Mouse (Mus musculus) lung, postnatal 4 days (tissue): ENCODE results near the gene Ctnna2.

Experiments
- DNase-seq, 2 experiments: peaks; one replicate each; pipeline ENCODE4 v3.0.0; 2021

The Ctnna2 gene

GRCm38 (mm10) chr6:77578612-77579011 lies 400.9 kb downstream of the Ctnna2 start:
- DNase-seq: no peak

- DNase-seq: no peak
Observed at GRCm38 (mm10) chr6:77577585-77577984, 401.9 kb downstream of the Ctnna2 start.

GRCm38 (mm10) chr6:77572614-77573013 lies 406.9 kb downstream of the Ctnna2 start:
- DNase-seq: no peak

- no peak for DNase-seq
Observed at GRCm38 (mm10) chr6:77569851-77570250, 409.6 kb downstream of the Ctnna2 start.

- DNase-seq: no peak
Observed at GRCm38 (mm10) chr6:77556181-77556580, 423.3 kb downstream of the Ctnna2 start.

GRCm38 (mm10) chr6:77537055-77537807 lies 442.3 kb downstream of the Ctnna2 start:
- no peak for DNase-seq

- no peak for DNase-seq
Observed at GRCm38 (mm10) chr6:77527636-77528035, 451.9 kb downstream of the Ctnna2 start.

- no peak for DNase-seq
Observed at GRCm38 (mm10) chr6:77521836-77522235, 457.7 kb downstream of the Ctnna2 start.

GRCm38 (mm10) chr6:77516515-77516914 lies 463.0 kb downstream of the Ctnna2 start:
- DNase-seq: no peak

GRCm38 (mm10) chr6:77511805-77512204 lies 467.7 kb downstream of the Ctnna2 start:
- no peak for DNase-seq

GRCm38 (mm10) chr6:77491721-77492120 lies 487.8 kb downstream of the Ctnna2 start:
- no peak for DNase-seq

GRCm38 (mm10) chr6:77486658-77487057 lies 492.8 kb downstream of the Ctnna2 start:
- no peak for DNase-seq

- DNase-seq: no peak
Observed at GRCm38 (mm10) chr6:77482081-77482480, 497.4 kb downstream of the Ctnna2 start.

GRCm38 (mm10) chr6:77475354-77475753 lies 504.1 kb downstream of the Ctnna2 start:
- peak; percentile 4 to 27 for DNase-seq

- no peak for DNase-seq
Observed at GRCm38 (mm10) chr6:77473256-77473655, 506.2 kb downstream of the Ctnna2 start.

GRCm38 (mm10) chr6:77468058-77468457 lies 511.4 kb downstream of the Ctnna2 start:
- no peak for DNase-seq

GRCm38 (mm10) chr6:77462737-77463136 lies 516.8 kb downstream of the Ctnna2 start:
- no peak for DNase-seq

- DNase-seq: no peak
Observed at GRCm38 (mm10) chr6:77457919-77458318, 521.6 kb downstream of the Ctnna2 start.

GRCm38 (mm10) chr6:77446861-77447260 lies 532.6 kb downstream of the Ctnna2 start:
- no peak for DNase-seq

GRCm38 (mm10) chr6:77443906-77444305 lies 535.6 kb downstream of the Ctnna2 start:
- no peak for DNase-seq

- no peak for DNase-seq
Observed at GRCm38 (mm10) chr6:77441051-77441450, 538.4 kb downstream of the Ctnna2 start.

GRCm38 (mm10) chr6:77430381-77430780 lies 549.1 kb downstream of the Ctnna2 start:
- peak in 1 of 2 experiments; percentile 20 for DNase-seq

- DNase-seq: no peak
Observed at GRCm38 (mm10) chr6:77425746-77426145, 553.8 kb downstream of the Ctnna2 start.

- DNase-seq: no peak
Observed at GRCm38 (mm10) chr6:77424826-77425225, 554.7 kb downstream of the Ctnna2 start.

- no peak for DNase-seq
Observed at GRCm38 (mm10) chr6:77421564-77422139, 557.8 kb downstream of the Ctnna2 start.
